In the genomic region with DNA sequence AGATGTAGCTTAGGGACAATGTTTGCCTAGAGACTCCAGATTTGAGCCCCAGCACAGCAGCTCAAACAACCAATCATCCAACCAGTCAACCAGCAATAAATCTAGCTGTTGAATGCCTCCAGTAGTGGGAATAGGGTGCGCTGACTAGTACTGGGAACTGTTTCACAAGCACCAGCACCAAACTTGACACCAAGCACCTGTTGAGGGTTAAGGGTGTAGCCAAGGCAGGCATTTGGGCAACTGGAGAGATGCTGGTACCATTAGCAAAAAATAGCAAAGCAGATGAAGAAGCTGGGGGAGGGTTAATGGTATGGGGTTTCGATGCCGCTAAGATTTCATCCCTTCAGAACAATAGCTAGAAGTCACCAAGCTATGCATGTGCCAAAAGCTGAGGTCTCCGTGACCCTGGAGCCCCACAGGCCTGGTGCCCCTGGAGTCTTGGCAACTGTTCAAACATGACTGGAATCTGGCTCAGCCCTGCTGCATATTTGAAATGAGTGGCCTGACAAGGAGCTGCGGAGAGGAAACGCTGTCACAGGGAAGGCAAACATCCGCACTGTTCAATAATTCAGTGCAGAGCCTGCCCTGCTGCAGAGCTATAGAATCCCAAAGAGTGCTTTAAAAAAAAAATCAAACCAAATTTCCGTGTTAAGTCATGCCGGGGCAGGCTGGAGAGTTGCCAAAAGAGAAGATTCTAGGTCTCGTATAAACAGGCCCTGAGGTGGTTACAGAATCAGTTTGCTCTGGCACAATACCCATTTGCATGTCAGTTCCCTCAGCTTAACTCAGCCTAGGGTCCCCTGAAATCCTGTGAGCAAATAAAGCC, we compare ENCODE assay signal across 8 mouse cellular contexts.
DNase-seq lines count a peak whose midpoint lies in the region; ATAC-seq and TF ChIP-seq lines count a peak whose summit lies in the region.

No protein-coding gene starts in this region.

- no peaks in the 10 kb centered on the region for H3K36me3 ChIP-seq in forebrain, postnatal 0 days (ENCODE audit: insufficient read depth)
- H3K36me3 ChIP-seq in hindbrain, embryonic 11.5 days (ENCODE audit: control insufficient read depth, insufficient read depth, low read length), result no peaks in the 10 kb centered on the region
- H3K36me3 ChIP-seq in limb, embryonic 13.5 days, result no peaks in the 10 kb centered on the region
- H3K36me3 ChIP-seq in midbrain, embryonic 15.5 days (replicated peaks), result no peaks in the 10 kb centered on the region

- no peak overlapping the region for H3K9ac ChIP-seq in forebrain, postnatal 0 days
- no peak overlapping the region for H3K9ac ChIP-seq in hindbrain, embryonic 11.5 days (ENCODE audit: low read depth, low read length)
- no peak overlapping the region for H3K9ac ChIP-seq in limb, embryonic 13.5 days
- H3K9ac ChIP-seq in midbrain, embryonic 15.5 days, result no peak overlapping the region

- 0 out of 2 replicates have a peak overlapping the region, but pooled peaks have one; percentile 16 for H3K27ac ChIP-seq in forebrain, postnatal 0 days (ENCODE audit: low read depth, low read length)
- peak overlapping the region; percentile 51; the same call in 1 of the 2 replicates for H3K27ac ChIP-seq in hindbrain, embryonic 11.5 days (ENCODE audit: low read depth, low read length)
- peak overlapping the region; percentile 49 for H3K27ac ChIP-seq in limb, embryonic 13.5 days
- peak overlapping the region; percentile 69 for H3K27ac ChIP-seq in midbrain, embryonic 15.5 days

- no peaks in the 10 kb centered on the region for H3K9me3 ChIP-seq in forebrain, postnatal 0 days (ENCODE audit: low read length)
- no peaks in the 10 kb centered on the region for H3K9me3 ChIP-seq in hindbrain, embryonic 11.5 days (ENCODE audit: control insufficient read depth, low read length)
- no peaks in the 10 kb centered on the region for H3K9me3 ChIP-seq in limb, embryonic 13.5 days
- no peaks in the 10 kb centered on the region for H3K9me3 ChIP-seq in midbrain, embryonic 15.5 days

- peak; percentile 69 for DNase-seq in MN1 (ENCODE audit: low spot score)
- peak; percentile 37 to 46 for DNase-seq in cerebellum, adult 18-20 months
- peak; percentile 63 for DNase-seq in forebrain, postnatal 0 days
- peak; percentile 57 for DNase-seq in hindbrain, embryonic 11.5 days (ENCODE audit: low spot score)
- DNase-seq in layer of hippocampus, adult 18-20 months (ENCODE audit: low spot score in 2 of 2), result no peak

- WGBS in forebrain, postnatal 0 days, result 15% methylated on average over 10 of the region's 10 CpGs
- 16% methylated on average over 10 of the region's 10 CpGs for WGBS in hindbrain, embryonic 11.5 days
- WGBS in limb, embryonic 13.5 days, result 18% methylated on average over 10 of the region's 10 CpGs
- WGBS in midbrain, embryonic 15.5 days, result 11% methylated on average over 10 of the region's 10 CpGs

- peak; percentile 81 for ATAC-seq in forebrain, postnatal 0 days
- ATAC-seq in hindbrain, embryonic 11.5 days (ENCODE audit: low FRiP score), result peak; percentile 80
- peak; percentile 81 for ATAC-seq in limb, embryonic 13.5 days (ENCODE audit: low FRiP score, low read depth)
- peak; percentile 81 for ATAC-seq in midbrain, embryonic 15.5 days (replicated peaks)
- no peak for ATAC-seq in inflammation-experienced regulatory T-cells, adult 6 months

- 0 out of 2 replicates have a peak, but pooled peaks cover 12% of the 10 kb centered on the region for H3K4me1 ChIP-seq in forebrain, postnatal 0 days (ENCODE audit: insufficient read depth)
- peaks cover 9% of the 10 kb centered on the region; the same call in 1 of the 2 replicates for H3K4me1 ChIP-seq in hindbrain, embryonic 11.5 days (replicated peaks; ENCODE audit: control insufficient read depth, insufficient read depth, low read length)
- peaks cover 28% of the 10 kb centered on the region for H3K4me1 ChIP-seq in limb, embryonic 13.5 days
- H3K4me1 ChIP-seq in midbrain, embryonic 15.5 days, result peaks cover 17% of the 10 kb centered on the region

- no peaks in the 10 kb centered on the region for H3K27me3 ChIP-seq in forebrain, postnatal 0 days (ENCODE audit: insufficient read depth, low read length)
- H3K27me3 ChIP-seq in hindbrain, embryonic 11.5 days (ENCODE audit: control insufficient read depth, insufficient read depth, low read length), result no peaks in the 10 kb centered on the region
- H3K27me3 ChIP-seq in limb, embryonic 13.5 days, result no peaks in the 10 kb centered on the region
- no peaks in the 10 kb centered on the region for H3K27me3 ChIP-seq in midbrain, embryonic 15.5 days (replicated peaks)

- no peak for TF ChIP-seq CTCF in forebrain, postnatal 0 days (IDR thresholded peaks at IDR 0.05; ENCODE audit: low read depth)

- no peak overlapping the region for H3K4me3 ChIP-seq in forebrain, postnatal 0 days (ENCODE audit: low read depth, low read length)
- no peak overlapping the region for H3K4me3 ChIP-seq in hindbrain, embryonic 11.5 days (ENCODE audit: low read depth, low read length)
- no peak overlapping the region for H3K4me3 ChIP-seq in limb, embryonic 13.5 days
- no peak overlapping the region for H3K4me3 ChIP-seq in midbrain, embryonic 15.5 days

- H3K4me2 ChIP-seq in forebrain, postnatal 0 days (ENCODE audit: low read depth), result 0 out of 2 replicates have a peak overlapping the region, but pooled peaks have one; percentile 22
- H3K4me2 ChIP-seq in hindbrain, embryonic 11.5 days (replicated peaks; ENCODE audit: low read depth, low read length), result no peak overlapping the region; the same call in 1 of the 2 replicates
- peak overlapping the region; percentile 38 for H3K4me2 ChIP-seq in limb, embryonic 13.5 days (replicated peaks)
- H3K4me2 ChIP-seq in midbrain, embryonic 15.5 days, result peak overlapping the region; percentile 25

Comparison
In these comparisons a context has a peak if more than half of its experiments do, and no peak if none do; other contexts are left out.
1. DNase-seq: peak in MN1 (single experiment), cerebellum, adult 18-20 months (2 of 2), forebrain, postnatal 0 days (single experiment) and hindbrain, embryonic 11.5 days (single experiment); none in layer of hippocampus, adult 18-20 months (0 of 2).
2. H3K27ac ChIP-seq: peak in every context shown above with its lines; median percentile 69 in midbrain, embryonic 15.5 days; 51 in hindbrain, embryonic 11.5 days; 49 in limb, embryonic 13.5 days; 16 in forebrain, postnatal 0 days.